Mouse (Mus musculus) kidney, postnatal 36 days (tissue): ENCODE measurements around the gene Tenm3.

Experiments
- DNase-seq, 2 experiments: peaks; one replicate each; pipeline ENCODE4 v3.0.0; 2021 to 2022; ENCODE audit warnings: mixed read lengths in 2 of 2

Tenm3 gene

GRCm38 (mm10) chr8:48313210-48313984 is 530.4 kb downstream of the Tenm3 start:
- no peak for DNase-seq

GRCm38 (mm10) chr8:48311706-48312105 is 532.0 kb downstream of the Tenm3 start:
- DNase-seq, result no peak

- no peak for DNase-seq
Observed at GRCm38 (mm10) chr8:48310240-48310849, 533.4 kb downstream of the Tenm3 start.

- DNase-seq, result no peak
Observed at GRCm38 (mm10) chr8:48309191-48309987, 534.4 kb downstream of the Tenm3 start.

- DNase-seq, result no peak
Observed at GRCm38 (mm10) chr8:48304224-48304623, 539.5 kb downstream of the Tenm3 start.

GRCm38 (mm10) chr8:48300613-48301037 is 543.1 kb downstream of the Tenm3 start:
- peak in 1 of 2 experiments; percentile 2 for DNase-seq

GRCm38 (mm10) chr8:48300061-48300460 is 543.7 kb downstream of the Tenm3 start:
- DNase-seq, result no peak

GRCm38 (mm10) chr8:48299341-48299740 is 544.4 kb downstream of the Tenm3 start:
- no peak for DNase-seq

- no peak for DNase-seq
Observed at GRCm38 (mm10) chr8:48296371-48296770, 547.4 kb downstream of the Tenm3 start.

GRCm38 (mm10) chr8:48295558-48295957 is 548.2 kb downstream of the Tenm3 start:
- no peak for DNase-seq

GRCm38 (mm10) chr8:48293797-48294196 is 550.0 kb downstream of the Tenm3 start:
- no peak for DNase-seq

- DNase-seq, result no peak
Observed at GRCm38 (mm10) chr8:48285432-48285831, 558.3 kb downstream of the Tenm3 start.

GRCm38 (mm10) chr8:48281855-48282254 is 561.9 kb downstream of the Tenm3 start:
- no peak for DNase-seq

- no peak for DNase-seq
Observed at GRCm38 (mm10) chr8:48279360-48279759, 564.4 kb downstream of the Tenm3 start.

- no peak for DNase-seq
Observed at GRCm38 (mm10) chr8:48277986-48278635, 565.6 kb downstream of the Tenm3 start.

- DNase-seq, result no peak
Observed at GRCm38 (mm10) chr8:48275066-48275465, 568.7 kb downstream of the Tenm3 start.

- DNase-seq, result no peak
Observed at GRCm38 (mm10) chr8:48274566-48274965, 569.2 kb downstream of the Tenm3 start.

- no peak for DNase-seq
Observed at GRCm38 (mm10) chr8:48268638-48269037, 575.1 kb downstream of the Tenm3 start.

- no peak for DNase-seq
Observed at GRCm38 (mm10) chr8:48260265-48260664, 583.5 kb downstream of the Tenm3 start.

GRCm38 (mm10) chr8:48259832-48260231 is 583.9 kb downstream of the Tenm3 start:
- DNase-seq, result no peak

- no peak for DNase-seq
Observed at GRCm38 (mm10) chr8:48243876-48244275, 599.9 kb downstream of the Tenm3 start.

GRCm38 (mm10) chr8:48240917-48241531 is 602.7 kb downstream of the Tenm3 start:
- no peak for DNase-seq

GRCm38 (mm10) chr8:48236968-48237367 is 606.8 kb downstream of the Tenm3 start:
- no peak for DNase-seq
